Comparison of ENCODE assay signal across 15 mouse cellular contexts in the genomic region with DNA sequence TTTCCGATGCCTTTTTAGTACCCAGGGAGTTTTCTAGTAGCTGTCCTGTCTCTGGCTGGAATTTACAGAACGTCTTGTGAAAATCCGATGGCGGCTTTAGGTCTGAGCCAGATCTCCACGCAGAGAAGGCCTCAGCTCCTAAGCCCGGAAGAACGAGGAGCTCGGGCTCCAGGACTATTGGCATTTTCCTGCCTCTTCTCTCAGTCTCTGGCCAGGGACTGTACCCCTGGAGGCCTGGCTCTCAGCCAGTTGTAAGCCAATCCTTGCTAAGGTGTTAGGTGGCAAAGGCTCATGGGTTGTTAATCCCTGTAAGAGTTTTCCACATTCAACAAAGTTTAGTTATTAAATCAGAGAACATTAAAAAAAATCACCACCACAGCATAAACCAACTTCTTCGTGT.
DNase-seq lines count a peak whose midpoint lies in the region; ATAC-seq and TF ChIP-seq lines count a peak whose summit lies in the region.
"Had no signal": no experiment of that assay in that cellular context is flagged by ENCODE, and none has a peak within 500 bp of the region (broad histone marks: within the 10 kb centered on the region; RNA-seq: fewer than 3 reads in every experiment).

No protein-coding gene starts in this region.

- H3K4me2 ChIP-seq in embryonic facial prominence, embryonic 13.5 days = no peak overlapping the region; the same call in 1 of the 2 replicates
- no peak overlapping the region for H3K4me2 ChIP-seq in kidney, embryonic 14.5 days (replicated peaks; ENCODE audit: low read depth, low read length)
- no peak overlapping the region for H3K4me2 ChIP-seq in embryonic facial prominence, embryonic 14.5 days (ENCODE audit: low read depth, low read length)
- H3K4me2 ChIP-seq in limb, embryonic 14.5 days (replicated peaks; ENCODE audit: low read depth, low read length, severe bottlenecking) = no peak overlapping the region
- H3K4me2 ChIP-seq: liver, embryonic 13.5 days; midbrain, embryonic 13.5 days had no signal

- TF ChIP-seq POLR2A in limb, embryonic 14.5 days (IDR thresholded peaks at IDR 0.05; ENCODE audit: borderline replicate concordance, extremely low read depth, insufficient read depth, insufficient read length) = no peak

- 44% methylated on average over 9 of the region's 9 CpGs for WGBS in embryonic facial prominence, embryonic 13.5 days
- 86% methylated on average over 9 of the region's 9 CpGs for WGBS in embryonic facial prominence, embryonic 10.5 days
- 68% methylated on average over 9 of the region's 9 CpGs for WGBS in kidney, embryonic 14.5 days
- WGBS in embryonic facial prominence, embryonic 14.5 days = 48% methylated on average over 9 of the region's 9 CpGs
- WGBS in limb, embryonic 14.5 days = 30% methylated on average over 9 of the region's 9 CpGs
- 90% methylated on average over 9 of the region's 9 CpGs for WGBS in forebrain, embryonic 10.5 days

- no peak overlapping the region for H3K4me3 ChIP-seq in embryonic facial prominence, embryonic 13.5 days
- no peak overlapping the region for H3K4me3 ChIP-seq in embryonic facial prominence, embryonic 10.5 days
- H3K4me3 ChIP-seq in kidney, embryonic 14.5 days (ENCODE audit: low read length) = no peak overlapping the region
- no peak overlapping the region for H3K4me3 ChIP-seq in embryonic facial prominence, embryonic 14.5 days (ENCODE audit: low read depth, low read length)
- no peak overlapping the region for H3K4me3 ChIP-seq in limb, embryonic 14.5 days (replicated peaks; ENCODE audit: low read length)
- H3K4me3 ChIP-seq in forebrain, embryonic 10.5 days = no peak overlapping the region
- H3K4me3 ChIP-seq: erythroblast, embryonic 14.5 days; liver, embryonic 13.5 days; midbrain, embryonic 13.5 days had no signal

- DNase-seq in embryonic facial prominence, embryonic 10.5 days (ENCODE audit: low spot score) = no peak
- peak; percentile 18 to 62 for DNase-seq in kidney, adult 8-10 months
- DNase-seq in embryonic facial prominence, embryonic 14.5 days (ENCODE audit: low spot score) = peak; percentile 53
- DNase-seq in limb, embryonic 14.5 days (ENCODE audit: low spot score) = peak; percentile 49
- no peak for DNase-seq in forebrain, embryonic 10.5 days (ENCODE audit: extremely low spot score, low spot score)
- no peak for DNase-seq in thymus, adult 18-20 months
- DNase-seq: adrenal gland, postnatal 36 days; cerebellum, adult 8-10 months; liver, embryonic 13.5 days; right cerebral cortex, postnatal 25 days had no signal

- H3K36me3 ChIP-seq in embryonic facial prominence, embryonic 13.5 days = no peaks in the 10 kb centered on the region
- no peaks in the 10 kb centered on the region for H3K36me3 ChIP-seq in embryonic facial prominence, embryonic 10.5 days (replicated peaks)
- no peaks in the 10 kb centered on the region for H3K36me3 ChIP-seq in kidney, embryonic 14.5 days (ENCODE audit: control insufficient read depth, insufficient read depth, low read length)
- H3K36me3 ChIP-seq in embryonic facial prominence, embryonic 14.5 days (ENCODE audit: control insufficient read depth, insufficient read depth, low read length) = no peaks in the 10 kb centered on the region
- H3K36me3 ChIP-seq in limb, embryonic 14.5 days (ENCODE audit: control insufficient read depth, insufficient read depth, low read length) = no peaks in the 10 kb centered on the region
- H3K36me3 ChIP-seq in forebrain, embryonic 10.5 days (replicated peaks) = no peaks in the 10 kb centered on the region
- H3K36me3 ChIP-seq: liver, embryonic 13.5 days; midbrain, embryonic 13.5 days had no signal

- no peak for ATAC-seq in embryonic facial prominence, embryonic 13.5 days (ENCODE audit: insufficient number of reproducible peaks, insufficient read depth, low FRiP score, low TSS enrichment, low read depth)
- ATAC-seq in kidney, embryonic 14.5 days (ENCODE audit: low FRiP score, low TSS enrichment) = no peak
- peak; percentile 57; the same call in 1 of the 2 replicates for ATAC-seq in embryonic facial prominence, embryonic 14.5 days (ENCODE audit: low read depth)
- ATAC-seq in limb, embryonic 14.5 days (ENCODE audit: low FRiP score, low read depth) = peak; percentile 63; the same call in 1 of the 2 replicates
- ATAC-seq: Patski had no signal

- no peak overlapping the region for H3K9ac ChIP-seq in embryonic facial prominence, embryonic 13.5 days
- no peak overlapping the region for H3K9ac ChIP-seq in kidney, embryonic 14.5 days (ENCODE audit: low read depth, low read length)
- H3K9ac ChIP-seq in embryonic facial prominence, embryonic 14.5 days (ENCODE audit: low read depth, low read length) = no peak overlapping the region
- H3K9ac ChIP-seq in limb, embryonic 14.5 days (ENCODE audit: low read depth, low read length, severe bottlenecking) = no peak overlapping the region
- H3K9ac ChIP-seq: liver, embryonic 13.5 days; midbrain, embryonic 13.5 days had no signal

- H3K27ac ChIP-seq in embryonic facial prominence, embryonic 13.5 days = peak overlapping the region; percentile 44; the same call in 1 of the 2 replicates
- no peak overlapping the region for H3K27ac ChIP-seq in embryonic facial prominence, embryonic 10.5 days (replicated peaks)
- H3K27ac ChIP-seq in kidney, embryonic 14.5 days (ENCODE audit: low read depth, low read length) = no peak overlapping the region
- H3K27ac ChIP-seq in embryonic facial prominence, embryonic 14.5 days (replicated peaks; ENCODE audit: low read depth, low read length) = peak overlapping the region; percentile 36
- H3K27ac ChIP-seq in limb, embryonic 14.5 days (replicated peaks; ENCODE audit: low read depth, low read length) = no peak overlapping the region
- H3K27ac ChIP-seq in forebrain, embryonic 10.5 days = no peak overlapping the region
- H3K27ac ChIP-seq: liver, embryonic 13.5 days; midbrain, embryonic 13.5 days had no signal

- H3K4me1 ChIP-seq in embryonic facial prominence, embryonic 13.5 days = peaks cover 27% of the 10 kb centered on the region
- peaks cover 38% of the 10 kb centered on the region for H3K4me1 ChIP-seq in embryonic facial prominence, embryonic 10.5 days
- peaks cover 3% of the 10 kb centered on the region; the same call in 1 of the 2 replicates for H3K4me1 ChIP-seq in kidney, embryonic 14.5 days (ENCODE audit: control insufficient read depth, insufficient read depth, low read length)
- peaks cover 13% of the 10 kb centered on the region for H3K4me1 ChIP-seq in embryonic facial prominence, embryonic 14.5 days (ENCODE audit: control insufficient read depth, insufficient read depth, low read length)
- H3K4me1 ChIP-seq in limb, embryonic 14.5 days (ENCODE audit: control insufficient read depth, insufficient read depth, low read length) = peaks cover 14% of the 10 kb centered on the region
- H3K4me1 ChIP-seq in forebrain, embryonic 10.5 days = peaks cover 11% of the 10 kb centered on the region; the same call in 1 of the 2 replicates

- 0 out of 2 replicates have a peak, but pooled peaks cover 4% of the 10 kb centered on the region for H3K27me3 ChIP-seq in embryonic facial prominence, embryonic 13.5 days
- no peaks in the 10 kb centered on the region for H3K27me3 ChIP-seq in embryonic facial prominence, embryonic 10.5 days (replicated peaks; ENCODE audit: low read depth, poor library complexity, severe bottlenecking)
- no peaks in the 10 kb centered on the region for H3K27me3 ChIP-seq in kidney, embryonic 14.5 days (ENCODE audit: control insufficient read depth, insufficient read depth, low read length)
- H3K27me3 ChIP-seq in embryonic facial prominence, embryonic 14.5 days (replicated peaks; ENCODE audit: control insufficient read depth, insufficient read depth, low read length) = no peaks in the 10 kb centered on the region
- no peaks in the 10 kb centered on the region for H3K27me3 ChIP-seq in limb, embryonic 14.5 days (ENCODE audit: control insufficient read depth, insufficient read depth, low read length)
- H3K27me3 ChIP-seq in forebrain, embryonic 10.5 days (ENCODE audit: poor library complexity, severe bottlenecking) = no peaks in the 10 kb centered on the region
- H3K27me3 ChIP-seq: liver, embryonic 13.5 days; midbrain, embryonic 13.5 days; Patski had no signal

- H3K9me3 ChIP-seq in embryonic facial prominence, embryonic 13.5 days = no peaks in the 10 kb centered on the region
- H3K9me3 ChIP-seq in embryonic facial prominence, embryonic 10.5 days = no peaks in the 10 kb centered on the region
- no peaks in the 10 kb centered on the region for H3K9me3 ChIP-seq in kidney, embryonic 14.5 days (ENCODE audit: control insufficient read depth, low read length)
- H3K9me3 ChIP-seq in embryonic facial prominence, embryonic 14.5 days (ENCODE audit: control insufficient read depth, low read length) = no peaks in the 10 kb centered on the region
- H3K9me3 ChIP-seq in limb, embryonic 14.5 days (ENCODE audit: control insufficient read depth, low read length) = no peaks in the 10 kb centered on the region
- no peaks in the 10 kb centered on the region for H3K9me3 ChIP-seq in forebrain, embryonic 10.5 days
- H3K9me3 ChIP-seq: liver, embryonic 13.5 days had no signal

Comparison
In these comparisons a context has a peak if more than half of its experiments do, and no peak if none do; other contexts are left out.
1. ATAC-seq: peak in embryonic facial prominence, embryonic 14.5 days (single experiment) and limb, embryonic 14.5 days (single experiment); none in embryonic facial prominence, embryonic 13.5 days (single experiment) and kidney, embryonic 14.5 days (single experiment).
2. H3K27ac ChIP-seq: peak in embryonic facial prominence, embryonic 13.5 days (single experiment) and embryonic facial prominence, embryonic 14.5 days (single experiment); none in embryonic facial prominence, embryonic 10.5 days (single experiment), kidney, embryonic 14.5 days (single experiment), limb, embryonic 14.5 days (single experiment) and forebrain, embryonic 10.5 days (single experiment).
3. DNase-seq: peak in kidney, adult 8-10 months (2 of 2), embryonic facial prominence, embryonic 14.5 days (single experiment) and limb, embryonic 14.5 days (single experiment); none in embryonic facial prominence, embryonic 10.5 days (single experiment), forebrain, embryonic 10.5 days (single experiment) and thymus, adult 18-20 months (0 of 2).